Mouse (Mus musculus) brown adipose tissue, adult 24 weeks (tissue): ENCODE results near the gene Slc35f2. TPM values are rescaled to one million over a fixed set of nuclear protein-coding genes. Genes with fewer than 3 reads are reported as not detected.

ENCODE experiments used
- H3K27ac ChIP-seq: fragments of 200-500 bp; replicated peaks from 2 replicates; pipeline ENCODE4 v1.5.1; 2012; ENCODE audit warnings: low read depth, mild to moderate bottlenecking, low read length
- H3K4me1 ChIP-seq: fragments of 200-500 bp; 2 replicates; pipeline ENCODE4 v1.6.1; 2012; ENCODE audit warnings: low read length, mixed read lengths; ENCODE audit not compliant: control insufficient read depth, insufficient read depth, insufficient read length
- H3K4me3 ChIP-seq: fragments of 200-500 bp; 2 replicates; pipeline ENCODE4 v1.5.1; 2012; ENCODE audit warnings: low read depth, mild to moderate bottlenecking, low read length, moderate library complexity; ENCODE audit not compliant: insufficient read depth
- polyA plus RNA-seq: library from polyadenylated mRNA; stranded (reverse); fragments of >200 nt; gene quantifications from 2 replicates; pipeline ENCODE4 v1.2.4, GENCODE M21; 2012; ENCODE audit not compliant: missing spikeins, insufficient read depth, insufficient read length

The Slc35f2 gene
- polyA plus RNA-seq, 1 experiment, result not detected

- no peak overlapping the region for H3K27ac ChIP-seq
- no peaks in the 10 kb centered on the region for H3K4me1 ChIP-seq
- no peak overlapping the region for H3K4me3 ChIP-seq
These were observed 25.0 kb downstream of the Slc35f2 start for GRCm38 (mm10) chr9:53796386-53796785.

GRCm38 (mm10) chr9:53797141-53797540 is 25.8 kb downstream of the Slc35f2 start:
- Histone ChIP-seq H3K4me3 (no peak overlapping the region), H3K27ac (no peak overlapping the region), H3K4me1 (no peaks in the 10 kb centered on the region)

GRCm38 (mm10) chr9:53802921-53803320 is 31.6 kb downstream of the Slc35f2 start:
- Histone ChIP-seq H3K4me3 (no peak overlapping the region), H3K4me1 (no peaks in the 10 kb centered on the region)

GRCm38 (mm10) chr9:53806496-53807086 is 35.3 kb downstream of the Slc35f2 start:
- Histone ChIP-seq H3K4me1 (no peaks in the 10 kb centered on the region), H3K27ac (no peak overlapping the region), H3K4me3 (no peak overlapping the region)

More at GRCm38 (mm10) chr9:53802921-53803320, 31.6 kb downstream of the Slc35f2 start:
- H3K27ac ChIP-seq, result no peak overlapping the region

- no peaks in the 10 kb centered on the region for H3K4me1 ChIP-seq
These were observed 42.1 kb downstream of the Slc35f2 start for GRCm38 (mm10) chr9:53813418-53813817.

GRCm38 (mm10) chr9:53818760-53819159 is 47.4 kb downstream of the Slc35f2 start:
- Histone ChIP-seq H3K27ac (no peak overlapping the region), H3K4me1 (no peaks in the 10 kb centered on the region), H3K4me3 (no peak overlapping the region)

More at GRCm38 (mm10) chr9:53813418-53813817, 42.1 kb downstream of the Slc35f2 start:
- Histone ChIP-seq H3K4me3 (no peak overlapping the region), H3K27ac (no peak overlapping the region)

GRCm38 (mm10) chr9:53825318-53825717 is 54.0 kb downstream of the Slc35f2 start:
- Histone ChIP-seq H3K27ac (no peak overlapping the region), H3K4me1 (no peaks in the 10 kb centered on the region)

GRCm38 (mm10) chr9:53829081-53829865 is 57.9 kb downstream of the Slc35f2 start:
- Histone ChIP-seq H3K4me1 (no peaks in the 10 kb centered on the region), H3K27ac (no peak overlapping the region), H3K4me3 (peak overlapping the region; percentile 52)

More at GRCm38 (mm10) chr9:53825318-53825717, 54.0 kb downstream of the Slc35f2 start:
- no peak overlapping the region for H3K4me3 ChIP-seq

GRCm38 (mm10) chr9:53829866-53830209 is 58.5 kb downstream of the Slc35f2 start:
- Histone ChIP-seq H3K27ac (no peak overlapping the region), H3K4me1 (no peaks in the 10 kb centered on the region), H3K4me3 (peak overlapping the region; percentile 52)

GRCm38 (mm10) chr9:53835039-53835438 is 63.7 kb downstream of the Slc35f2 start:
- H3K27ac ChIP-seq, result no peak overlapping the region
- H3K4me3 ChIP-seq, result no peak overlapping the region
- no peaks in the 10 kb centered on the region for H3K4me1 ChIP-seq

GRCm38 (mm10) chr9:53835976-53836375 is 64.6 kb downstream of the Slc35f2 start:
- H3K4me1 ChIP-seq, result no peaks in the 10 kb centered on the region
- H3K27ac ChIP-seq, result no peak overlapping the region
- no peak overlapping the region for H3K4me3 ChIP-seq

- H3K4me3 ChIP-seq, result no peak overlapping the region
- H3K4me1 ChIP-seq, result no peaks in the 10 kb centered on the region
- no peak overlapping the region for H3K27ac ChIP-seq
These were observed 67.5 kb downstream of the Slc35f2 start for GRCm38 (mm10) chr9:53838816-53839215.

- Histone ChIP-seq H3K4me1 (no peaks in the 10 kb centered on the region), H3K27ac (no peak overlapping the region), H3K4me3 (no peak overlapping the region)
These were observed 77.2 kb downstream of the Slc35f2 start for GRCm38 (mm10) chr9:53848548-53848947.

GRCm38 (mm10) chr9:53849864-53850263 is 78.5 kb downstream of the Slc35f2 start, which contains the start of gene Sln:
Gene Sln (plus strand): TSS chr9:53850164.
- H3K4me1 ChIP-seq, result no peaks in the 10 kb centered on the region
- no peak within 1 kb of the TSS for H3K27ac ChIP-seq
- H3K4me3 ChIP-seq, result no peak within 1 kb of the TSS

GRCm38 (mm10) chr9:53852158-53852557 is 80.8 kb downstream of the Slc35f2 start:
- no peaks in the 10 kb centered on the region for H3K4me1 ChIP-seq
- no peak overlapping the region for H3K27ac ChIP-seq
- H3K4me3 ChIP-seq, result no peak overlapping the region

- H3K4me3 ChIP-seq, result no peak overlapping the region
- no peak overlapping the region for H3K27ac ChIP-seq
- no peaks in the 10 kb centered on the region for H3K4me1 ChIP-seq
These were observed 82.3 kb downstream of the Slc35f2 start for GRCm38 (mm10) chr9:53853672-53854071.
